Mouse (Mus musculus): ENCODE results near the gene Rnf207.

GRCm38 (mm10) chr4:152269967-152270366 lies 48.8 kb downstream of the Rnf207 start:
- TF ChIP-seq CTCF (IDR thresholded peaks at IDR 0.05; ENCODE audit: extremely low read depth, insufficient read length, insufficient replicate concordance, low read depth, low read length) (no peak), POLR2A (IDR thresholded peaks at IDR 0.05; ENCODE audit: low read depth, low read length) (no peak)
